Mouse (Mus musculus): Measurements from ENCODE around the gene Nln.

The Nln gene

GRCm38 (mm10) chr13:104041481-104041880 lies 67.9 kb downstream of the Nln start:
- no peak for DNase-seq (ENCODE audit: low spot score)

GRCm38 (mm10) chr13:104040950-104041349 lies 68.5 kb downstream of the Nln start:
- DNase-seq (ENCODE audit: low spot score): no peak

- no peak for DNase-seq (ENCODE audit: low spot score)
Measured at GRCm38 (mm10) chr13:104039861-104040260, 69.6 kb downstream of the Nln start.

- DNase-seq (ENCODE audit: low spot score): peak; percentile 45
Measured at GRCm38 (mm10) chr13:104038891-104039290, 70.5 kb downstream of the Nln start.

GRCm38 (mm10) chr13:104038358-104038757 lies 71.1 kb downstream of the Nln start:
- no peak for DNase-seq (ENCODE audit: low spot score)

- DNase-seq (ENCODE audit: low spot score): peak; percentile 78
Measured at GRCm38 (mm10) chr13:104037531-104038290, 71.7 kb downstream of the Nln start.

GRCm38 (mm10) chr13:104036494-104037290 lies 72.7 kb downstream of the Nln start:
- DNase-seq (ENCODE audit: low spot score): peak; percentile 86

GRCm38 (mm10) chr13:104035651-104036050 lies 73.8 kb downstream of the Nln start:
- DNase-seq (ENCODE audit: low spot score): no peak

- DNase-seq (ENCODE audit: low spot score): no peak
Measured at GRCm38 (mm10) chr13:104034854-104035253, 74.6 kb downstream of the Nln start.

GRCm38 (mm10) chr13:104032620-104033133 lies 76.7 kb downstream of the Nln start:
- DNase-seq (ENCODE audit: low spot score): no peak

- peak; percentile 70 for DNase-seq (ENCODE audit: low spot score)
Measured at GRCm38 (mm10) chr13:104031821-104032331, 77.5 kb downstream of the Nln start.

GRCm38 (mm10) chr13:104030956-104031355 lies 78.5 kb downstream of the Nln start:
- no peak for DNase-seq (ENCODE audit: low spot score)

GRCm38 (mm10) chr13:104029511-104029910 lies 79.9 kb downstream of the Nln start:
- no peak for DNase-seq (ENCODE audit: low spot score)

GRCm38 (mm10) chr13:104029089-104029488 lies 80.3 kb downstream of the Nln start:
- DNase-seq (ENCODE audit: low spot score): no peak

- no peak for DNase-seq (ENCODE audit: low spot score)
Measured at GRCm38 (mm10) chr13:104026525-104026924, 82.9 kb downstream of the Nln start.

GRCm38 (mm10) chr13:104025710-104025995 lies 83.8 kb downstream of the Nln start:
- no peak for DNase-seq (ENCODE audit: low spot score)

GRCm38 (mm10) chr13:104024856-104025709 lies 84.3 kb downstream of the Nln start:
- DNase-seq (ENCODE audit: low spot score): no peak

- no peak for DNase-seq (ENCODE audit: low spot score)
Measured at GRCm38 (mm10) chr13:104024275-104024674, 85.1 kb downstream of the Nln start.

- no peak for DNase-seq (ENCODE audit: low spot score)
Measured at GRCm38 (mm10) chr13:104023356-104023911, 86.0 kb downstream of the Nln start.

- DNase-seq (ENCODE audit: low spot score): no peak
Measured at GRCm38 (mm10) chr13:104018466-104019076, 90.8 kb downstream of the Nln start.

Data from lung, postnatal 25 days (tissue).